ENCODE assay signal across 9 mouse cellular contexts in genomic region chr14:54912109-54912850, GRCm38 (mm10). TPM values are rescaled to one million over a fixed set of nuclear protein-coding genes. Genes with fewer than 3 reads are reported as not detected.
DNase-seq lines count a peak whose midpoint lies in the region; ATAC-seq lines count a peak whose summit lies in the region.
"Had no signal": no experiment of that assay in that cellular context is flagged by ENCODE, and none has a peak within 500 bp of the region (broad histone marks: within the 10 kb centered on the region; RNA-seq: fewer than 3 reads in every experiment).

No protein-coding gene starts in this region.

- H3K4me1 ChIP-seq in kidney, embryonic 15.5 days, result peaks cover 34% of the 10 kb centered on the region
- H3K4me1 ChIP-seq in embryonic facial prominence, embryonic 10.5 days, result peaks cover 52% of the 10 kb centered on the region
- peaks cover 12% of the 10 kb centered on the region for H3K4me1 ChIP-seq in intestine, embryonic 14.5 days (replicated peaks; ENCODE audit: control insufficient read depth, insufficient read depth, low read length)
- H3K4me1 ChIP-seq in neural tube, embryonic 12.5 days, result peaks cover 29% of the 10 kb centered on the region

- peak overlapping the region; percentile 97 for H3K4me2 ChIP-seq in kidney, embryonic 15.5 days
- H3K4me2 ChIP-seq in intestine, embryonic 14.5 days (ENCODE audit: low read length), result peak overlapping the region; percentile 94
- peak overlapping the region; percentile 98 for H3K4me2 ChIP-seq in neural tube, embryonic 12.5 days (replicated peaks)

- H3K27ac ChIP-seq in kidney, embryonic 15.5 days, result peak overlapping the region; percentile 84
- peak overlapping the region; percentile 95 for H3K27ac ChIP-seq in embryonic facial prominence, embryonic 10.5 days (replicated peaks)
- peak overlapping the region; percentile 74 for H3K27ac ChIP-seq in intestine, embryonic 14.5 days (ENCODE audit: low read depth)
- H3K27ac ChIP-seq in neural tube, embryonic 12.5 days, result peak overlapping the region; percentile 74

- peak; percentile 61 for ATAC-seq in kidney, embryonic 15.5 days (replicated peaks; ENCODE audit: low FRiP score)
- ATAC-seq in intestine, embryonic 14.5 days (replicated peaks; ENCODE audit: low FRiP score, low TSS enrichment, low read depth), result peak; percentile 57
- ATAC-seq in neural tube, embryonic 12.5 days (ENCODE audit: low FRiP score, low read depth), result peak; percentile 66
- no peak for ATAC-seq in monocyte, adult 5-6 weeks (replicated peaks; ENCODE audit: insufficient number of reproducible peaks, low FRiP score, low TSS enrichment, poor library complexity, severe bottlenecking)

- H3K27me3 ChIP-seq in kidney, embryonic 15.5 days, result no peaks in the 10 kb centered on the region
- H3K27me3 ChIP-seq in embryonic facial prominence, embryonic 10.5 days (replicated peaks; ENCODE audit: low read depth, poor library complexity, severe bottlenecking), result no peaks in the 10 kb centered on the region
- H3K27me3 ChIP-seq in intestine, embryonic 14.5 days (replicated peaks; ENCODE audit: control insufficient read depth, insufficient read depth, low read length), result no peaks in the 10 kb centered on the region
- H3K27me3 ChIP-seq in neural tube, embryonic 12.5 days (replicated peaks), result no peaks in the 10 kb centered on the region

- H3K9me3 ChIP-seq in kidney, embryonic 15.5 days (replicated peaks), result no peaks in the 10 kb centered on the region
- no peaks in the 10 kb centered on the region for H3K9me3 ChIP-seq in embryonic facial prominence, embryonic 10.5 days
- H3K9me3 ChIP-seq in intestine, embryonic 14.5 days (ENCODE audit: control insufficient read depth, low read length), result no peaks in the 10 kb centered on the region
- no peaks in the 10 kb centered on the region for H3K9me3 ChIP-seq in neural tube, embryonic 12.5 days

- no peak for DNase-seq in kidney, adult 11 months
- peak; percentile 49 for DNase-seq in brain, adult 2 months (ENCODE audit: low read depth, low spot score)
- DNase-seq in embryonic facial prominence, embryonic 10.5 days (ENCODE audit: low spot score), result peak; percentile 57
- peak; percentile 68 for DNase-seq in intestine, embryonic 14.5 days (ENCODE audit: low spot score)
- DNase-seq in yolk sac, embryonic 10.5 days (ENCODE audit: low spot score), result no peak

- H3K4me3 ChIP-seq in kidney, embryonic 15.5 days (replicated peaks), result peak overlapping the region; percentile 92
- H3K4me3 ChIP-seq in embryonic facial prominence, embryonic 10.5 days, result peak overlapping the region; percentile 98
- peak overlapping the region; percentile 91 for H3K4me3 ChIP-seq in intestine, embryonic 14.5 days (ENCODE audit: low read depth, low read length)
- H3K4me3 ChIP-seq in neural tube, embryonic 12.5 days, result peak overlapping the region; percentile 90

- H3K9ac ChIP-seq in kidney, embryonic 15.5 days, result peak overlapping the region; percentile 91
- H3K9ac ChIP-seq in intestine, embryonic 14.5 days (ENCODE audit: low read length), result peak overlapping the region; percentile 80
- H3K9ac ChIP-seq in neural tube, embryonic 12.5 days, result peak overlapping the region; percentile 91

- peaks cover 51% of the 10 kb centered on the region for H3K36me3 ChIP-seq in kidney, embryonic 15.5 days
- H3K36me3 ChIP-seq in embryonic facial prominence, embryonic 10.5 days (replicated peaks), result peaks cover 67% of the 10 kb centered on the region
- peaks cover 43% of the 10 kb centered on the region for H3K36me3 ChIP-seq in intestine, embryonic 14.5 days (ENCODE audit: control insufficient read depth, insufficient read depth, low read length)
- H3K36me3 ChIP-seq in neural tube, embryonic 12.5 days, result peaks cover 43% of the 10 kb centered on the region

- 2% methylated on average over 55 of the region's 69 CpGs for WGBS in kidney, embryonic 15.5 days
- WGBS in embryonic facial prominence, embryonic 10.5 days, result 2% methylated on average over 69 of the region's 69 CpGs
- WGBS in intestine, embryonic 14.5 days, result 4% methylated on average over 53 of the region's 69 CpGs
- WGBS in neural tube, embryonic 12.5 days, result 2% methylated on average over 62 of the region's 69 CpGs

RNA-seq across cellular contexts. Expression of gene Slc22a17, which starts 0.7 kb away (rescaled TPM):
- 47.6 and 53.8 TPM in 2 replicates for polyA plus RNA-seq in kidney, embryonic 15.5 days (2015; fragmentation: Nextera tagmentation; extraction: Ambion mirVana)
- polyA plus RNA-seq in embryonic facial prominence, embryonic 10.5 days (2016; fragmentation: Nextera tagmentation; extraction: Ambion mirVana), result 41.4 and 45.7 TPM in 2 replicates
- 32.4 and 34.2 TPM in 2 replicates for polyA plus RNA-seq in intestine, embryonic 14.5 days (2014; fragmentation: Nextera tagmentation; extraction: Ambion mirVana)
- 126 and 131 TPM in 2 replicates for polyA plus RNA-seq in neural tube, embryonic 12.5 days (2016; fragmentation: Nextera tagmentation; extraction: Ambion mirVana)
- 0.85 to 1.4 TPM (median 1.1 TPM) in 3 replicates for total RNA-seq in monocyte, adult 5-6 weeks (2017)

RNA-seq across cellular contexts. Expression of gene Efs, which starts 13.6 kb away (rescaled TPM):
- 29.1 and 32.1 TPM in 2 replicates for polyA plus RNA-seq in kidney, embryonic 15.5 days (2015; fragmentation: Nextera tagmentation; extraction: Ambion mirVana)
- polyA plus RNA-seq in embryonic facial prominence, embryonic 10.5 days (2016; fragmentation: Nextera tagmentation; extraction: Ambion mirVana), result 42.4 and 42.9 TPM in 2 replicates
- polyA plus RNA-seq in intestine, embryonic 14.5 days (2014; fragmentation: Nextera tagmentation; extraction: Ambion mirVana), result 31.4 and 31.6 TPM in 2 replicates
- 29.1 and 31.2 TPM in 2 replicates for polyA plus RNA-seq in neural tube, embryonic 12.5 days (2016; fragmentation: Nextera tagmentation; extraction: Ambion mirVana)
- not detected in 3 replicates for total RNA-seq in monocyte, adult 5-6 weeks (2017)

RNA-seq across cellular contexts. Expression of gene Pabpn1, which starts 20.0 kb away (rescaled TPM):
- 144 and 157 TPM in 2 replicates for polyA plus RNA-seq in kidney, embryonic 15.5 days (2015; fragmentation: Nextera tagmentation; extraction: Ambion mirVana)
- polyA plus RNA-seq in embryonic facial prominence, embryonic 10.5 days (2016; fragmentation: Nextera tagmentation; extraction: Ambion mirVana), result 173 TPM in 2 replicates
- polyA plus RNA-seq in intestine, embryonic 14.5 days (2014; fragmentation: Nextera tagmentation; extraction: Ambion mirVana), result 134 and 148 TPM in 2 replicates
- polyA plus RNA-seq in neural tube, embryonic 12.5 days (2016; fragmentation: Nextera tagmentation; extraction: Ambion mirVana), result 214 and 236 TPM in 2 replicates
- total RNA-seq in monocyte, adult 5-6 weeks (2017), result 141 to 211 TPM (median 184 TPM) in 3 replicates

RNA-seq across cellular contexts. Expression of gene Il25, which starts 20.2 kb away (rescaled TPM):
- polyA plus RNA-seq in kidney, embryonic 15.5 days (2015; fragmentation: Nextera tagmentation; extraction: Ambion mirVana), result not detected in 2 replicates
- polyA plus RNA-seq in embryonic facial prominence, embryonic 10.5 days (2016; fragmentation: Nextera tagmentation; extraction: Ambion mirVana), result 0.14 TPM in 1 of 2 replicates, not detected in the other
- 0.23 and 0.28 TPM in 2 replicates for polyA plus RNA-seq in intestine, embryonic 14.5 days (2014; fragmentation: Nextera tagmentation; extraction: Ambion mirVana)
- 0.19 and 0.48 TPM in 2 replicates for polyA plus RNA-seq in neural tube, embryonic 12.5 days (2016; fragmentation: Nextera tagmentation; extraction: Ambion mirVana)
- not detected in 3 replicates for total RNA-seq in monocyte, adult 5-6 weeks (2017)
- total RNA-seq: left cerebral cortex, postnatal 10 days had no signal

RNA-seq across cellular contexts. Expression of gene Cmtm5, which starts 23.8 kb away (rescaled TPM):
- 0.96 and 2.0 TPM in 2 replicates for polyA plus RNA-seq in kidney, embryonic 15.5 days (2015; fragmentation: Nextera tagmentation; extraction: Ambion mirVana)
- polyA plus RNA-seq in embryonic facial prominence, embryonic 10.5 days (2016; fragmentation: Nextera tagmentation; extraction: Ambion mirVana), result 2.2 and 2.7 TPM in 2 replicates
- 3.3 and 4.6 TPM in 2 replicates for polyA plus RNA-seq in intestine, embryonic 14.5 days (2014; fragmentation: Nextera tagmentation; extraction: Ambion mirVana)
- polyA plus RNA-seq in neural tube, embryonic 12.5 days (2016; fragmentation: Nextera tagmentation; extraction: Ambion mirVana), result 6.7 and 7.2 TPM in 2 replicates
- not detected in 3 replicates for total RNA-seq in monocyte, adult 5-6 weeks (2017)

Comparison
In these comparisons a context has a peak if more than half of its experiments do, and no peak if none do; other contexts are left out.
1. DNase-seq: peak in brain, adult 2 months (single experiment), embryonic facial prominence, embryonic 10.5 days (single experiment) and intestine, embryonic 14.5 days (single experiment); none in kidney, adult 11 months (single experiment) and yolk sac, embryonic 10.5 days (single experiment).
2. Peak in every context shown above with its lines, with median percentiles within 50 percentile points of each other: H3K27ac ChIP-seq, H3K4me2 ChIP-seq, H3K4me3 ChIP-seq and H3K9ac ChIP-seq.